Mouse (Mus musculus) hindbrain, embryonic 14.5 days (tissue): Measurements from ENCODE around the gene Hmcn2. TPM values are rescaled to one million over a fixed set of nuclear protein-coding genes. Genes with fewer than 3 reads are reported as not detected.

Experiments
- ATAC-seq: fragments of 200-750 bp; cut with Nextera tagmentation; 2 replicates; pipeline ENCODE4 v1.8.0; 2017; ENCODE audit warnings: moderate number of reproducible peaks, mild to moderate bottlenecking, moderate TSS enrichment, moderate library complexity; ENCODE audit not compliant: low FRiP score
- DNase-seq: peaks from one replicate; pipeline ENCODE4 v3.0.0-alpha.2; 2015; ENCODE audit warnings: low spot score
- H3K27ac ChIP-seq: fragments of 300-500 bp; sonication (generic); 2 replicates; pipeline ENCODE4 v1.5.1; 2014; ENCODE audit warnings: mild to moderate bottlenecking, moderate library complexity
- H3K27me3 ChIP-seq: fragments of 300-500 bp; sonication (generic); 2 replicates; pipeline ENCODE4 v1.6.1; 2014; ENCODE audit warnings: mild to moderate bottlenecking, low read length, mixed read lengths; ENCODE audit not compliant: control insufficient read depth, insufficient read depth
- H3K36me3 ChIP-seq: fragments of 300-500 bp; sonication (generic); replicated peaks from 2 replicates; pipeline ENCODE4 v1.6.1; 2014; ENCODE audit not compliant: control insufficient read depth, insufficient read depth
- H3K4me1 ChIP-seq: fragments of 300-500 bp; sonication (generic); replicated peaks from 2 replicates; pipeline ENCODE4 v1.6.1; 2014; ENCODE audit warnings: antibody characterized with exemption, low read length, mixed read lengths; ENCODE audit not compliant: control insufficient read depth, insufficient read depth
- H3K4me2 ChIP-seq: fragments of 300-500 bp; sonication (generic); replicated peaks from 2 replicates; pipeline ENCODE4 v1.6.1; 2014; ENCODE audit warnings: mild to moderate bottlenecking, moderate library complexity
- H3K4me3 ChIP-seq: fragments of 300-500 bp; sonication (generic); replicated peaks from 2 replicates; pipeline ENCODE4 v1.5.1; 2014; ENCODE audit warnings: mild to moderate bottlenecking, low read length
- H3K9ac ChIP-seq: fragments of 300-500 bp; sonication (generic); 2 replicates; pipeline ENCODE4 v1.6.1; 2014
- H3K9me3 ChIP-seq: fragments of 300-500 bp; sonication (generic); 2 replicates; pipeline ENCODE4 v1.6.1; 2016; ENCODE audit warnings: low read length; ENCODE audit not compliant: control insufficient read depth
- WGBS: fragments of 180-500 bp; shearing (Covaris S2); extraction: QIAGEN DNeasy Blood & Tissue Kit; methylation state at CpG from one replicate; pipeline ENCODE4 v1.1.7; 2014; 5-methylcytosine and 5-hydroxymethylcytosine counted together
- polyA plus RNA-seq: library from polyadenylated mRNA; unstranded; fragments of >200 nt; fragmentation: Nextera tagmentation; extraction: Ambion mirVana; gene quantifications from 2 replicates; pipeline ENCODE4 v1.2.1, GENCODE M21; 2014

The Hmcn2 gene
- polyA plus RNA-seq, 1 experiment from 2014 or later: 0.37 TPM

DNA sequence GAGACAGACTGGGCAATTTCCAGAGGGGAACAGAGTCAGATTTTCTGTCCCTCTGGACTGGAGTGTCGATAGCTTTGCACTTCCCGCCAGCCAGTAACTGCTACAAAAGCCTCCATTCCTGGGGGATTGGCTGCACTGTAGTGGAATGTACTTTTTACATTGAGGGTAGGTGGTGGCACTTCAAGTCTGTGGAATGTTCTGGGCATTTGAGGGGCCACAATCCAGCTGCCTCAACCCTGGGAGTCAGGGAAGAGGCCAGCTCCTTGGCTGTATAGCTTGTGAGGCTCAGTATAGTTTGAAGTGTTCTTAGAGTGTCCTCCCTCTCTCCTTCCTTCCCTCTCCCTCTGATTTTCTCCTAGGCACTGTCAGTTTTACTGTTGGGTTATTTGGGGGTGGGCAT, 5.0 kb downstream of the Hmcn2 start:
- Histone ChIP-seq H3K4me2 (no peak overlapping the region), H3K27me3 (peaks cover 37% of the 10 kb centered on the region)
- no peak for ATAC-seq

DNA sequence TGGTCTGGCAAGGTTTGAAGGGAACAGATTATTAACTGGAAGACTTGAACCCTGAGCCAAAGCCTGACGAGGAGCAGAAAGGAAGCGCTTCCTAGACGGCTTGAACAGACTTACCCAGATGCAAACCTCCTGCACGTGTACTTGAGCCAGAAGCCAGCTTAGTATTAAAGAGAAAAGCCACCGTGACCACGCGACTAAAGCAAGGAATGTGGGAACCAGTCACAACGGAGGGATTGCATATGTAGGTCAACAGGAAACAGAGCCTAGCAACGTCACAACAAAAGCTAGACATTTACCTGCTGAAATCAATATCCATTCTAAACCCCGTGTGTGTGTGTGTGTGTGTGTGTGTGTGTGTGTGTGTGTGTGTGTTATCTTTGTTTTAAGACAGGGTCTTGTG, 13.0 kb downstream of the Hmcn2 start:
- DNase-seq (no peak), ATAC-seq (no peak)
- 38% methylated on average over 10 of the region's 10 CpGs for WGBS
- Histone ChIP-seq H3K27ac (no peak overlapping the region), H3K4me1 (no peaks in the 10 kb centered on the region), H3K4me2 (no peak overlapping the region), H3K36me3 (no peaks in the 10 kb centered on the region), H3K27me3 (no peaks in the 10 kb centered on the region), H3K4me3 (no peak overlapping the region), H3K9me3 (no peaks in the 10 kb centered on the region), H3K9ac (no peak overlapping the region)

More for the DNA sequence above, 5.0 kb downstream of the Hmcn2 start:
- no peak overlapping the region for H3K9ac ChIP-seq
- H3K36me3 ChIP-seq: no peaks in the 10 kb centered on the region
- DNase-seq: no peak
- 72% methylated on average over 2 of the region's 2 CpGs for WGBS
- no peaks in the 10 kb centered on the region for H3K9me3 ChIP-seq
- no peak overlapping the region for H3K4me3 ChIP-seq
- H3K4me1 ChIP-seq: no peaks in the 10 kb centered on the region
- no peak overlapping the region for H3K27ac ChIP-seq

DNA sequence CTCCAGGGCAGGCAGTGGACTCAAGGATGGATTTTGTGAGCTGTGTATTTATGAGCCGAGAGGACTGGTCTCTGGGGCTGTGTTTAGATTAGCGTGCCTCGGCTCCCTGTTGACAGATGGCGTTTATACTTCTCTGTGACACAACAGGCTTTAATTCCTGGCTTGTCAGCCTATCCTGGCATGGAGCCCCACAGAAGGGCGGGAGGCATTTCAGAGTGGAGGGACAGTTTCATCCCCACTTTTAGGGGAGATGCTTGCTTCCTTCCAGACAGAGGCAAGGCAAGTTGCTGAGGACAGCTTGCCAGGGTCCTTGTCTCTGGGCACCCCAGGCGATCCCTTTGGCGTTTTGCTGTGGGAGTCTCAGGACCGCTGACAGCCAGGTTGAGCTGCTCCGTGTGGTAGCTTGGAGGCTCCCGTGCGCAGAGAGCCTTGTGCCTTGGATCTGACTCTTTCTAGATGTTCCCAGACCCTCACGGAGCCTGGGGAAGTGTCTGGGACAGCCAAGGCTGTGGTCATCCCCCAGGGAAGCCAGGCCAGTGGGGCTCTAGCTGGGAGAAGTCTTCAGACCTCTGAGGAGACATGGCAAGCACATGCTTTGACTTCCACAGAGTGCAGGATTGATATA, 23.6 kb downstream of the Hmcn2 start:
- 56% methylated on average over 12 of the region's 12 CpGs for WGBS
- Histone ChIP-seq H3K4me1 (no peaks in the 10 kb centered on the region), H3K9me3 (no peaks in the 10 kb centered on the region), H3K9ac (no peak overlapping the region), H3K4me2 (no peak overlapping the region), H3K36me3 (no peaks in the 10 kb centered on the region), H3K4me3 (no peak overlapping the region), H3K27ac (no peak overlapping the region), H3K27me3 (no peaks in the 10 kb centered on the region)
- no peak for DNase-seq
- no peak for ATAC-seq

DNA sequence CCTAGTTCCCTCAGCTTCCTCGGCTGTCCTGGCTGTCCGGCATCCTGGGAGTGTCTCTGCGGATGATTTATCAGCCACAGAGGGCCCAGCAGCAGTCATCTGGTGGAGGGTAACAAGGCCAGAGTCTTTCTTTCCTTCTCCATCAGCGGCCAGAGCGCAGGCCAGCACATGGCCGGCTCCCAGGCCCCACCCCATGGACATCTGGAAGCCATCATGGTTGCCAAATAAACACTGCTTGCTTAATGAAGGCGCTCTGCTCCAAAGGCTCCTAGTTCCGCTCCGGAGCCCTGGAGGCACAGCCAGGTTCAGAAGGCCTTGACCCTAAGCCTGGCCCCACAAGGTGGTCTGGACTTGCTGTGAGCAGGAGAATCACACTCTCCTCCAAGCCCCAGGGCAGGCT, 25.6 kb downstream of the Hmcn2 start:
- ATAC-seq: no peak
- WGBS: 73% methylated on average over 9 of the region's 9 CpGs
- Histone ChIP-seq H3K9ac (no peak overlapping the region), H3K27me3 (no peaks in the 10 kb centered on the region), H3K4me1 (no peaks in the 10 kb centered on the region), H3K4me2 (no peak overlapping the region), H3K36me3 (no peaks in the 10 kb centered on the region), H3K27ac (no peak overlapping the region), H3K4me3 (no peak overlapping the region), H3K9me3 (no peaks in the 10 kb centered on the region)
- DNase-seq: no peak

DNA sequence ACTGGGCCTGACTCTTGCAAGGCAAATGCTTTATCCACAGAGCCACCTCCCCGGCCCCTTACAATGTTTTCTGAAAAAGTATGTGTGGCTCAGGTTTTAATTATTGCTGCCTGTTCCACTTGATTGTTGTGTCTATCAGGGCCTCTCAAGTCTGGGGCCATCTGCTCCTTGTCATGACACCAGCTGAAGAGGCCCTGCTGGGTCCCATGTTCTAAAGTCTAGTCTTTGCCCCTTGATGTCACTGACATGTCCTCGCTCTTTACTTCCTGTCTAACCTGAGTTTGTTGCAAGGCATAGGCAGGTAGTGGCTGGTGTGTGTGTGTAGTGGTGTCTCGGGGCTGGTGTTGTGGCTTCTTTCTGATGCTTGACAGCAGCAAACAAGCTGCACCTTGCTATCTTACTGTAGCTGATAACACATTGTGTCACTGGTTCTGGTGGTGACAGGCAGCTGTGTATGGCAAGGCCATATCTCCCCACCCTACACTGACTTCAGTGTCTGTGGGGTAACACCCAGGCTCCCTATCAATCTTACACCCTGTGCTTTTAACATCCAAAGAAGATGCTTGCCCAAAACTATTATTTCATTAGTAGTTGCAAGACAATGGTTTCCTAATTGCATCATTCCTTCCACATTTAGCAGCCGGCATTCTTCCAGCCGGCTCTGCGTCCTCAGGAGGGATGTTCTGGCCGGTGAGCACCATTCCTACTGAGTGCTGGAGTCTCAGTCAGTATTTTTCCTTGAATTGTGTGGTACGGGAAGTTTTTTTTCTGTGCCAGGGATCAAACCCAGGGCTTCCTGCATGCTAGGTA, 27.7 kb downstream of the Hmcn2 start:
- 83% methylated on average over 8 of the region's 8 CpGs for WGBS

DNA sequence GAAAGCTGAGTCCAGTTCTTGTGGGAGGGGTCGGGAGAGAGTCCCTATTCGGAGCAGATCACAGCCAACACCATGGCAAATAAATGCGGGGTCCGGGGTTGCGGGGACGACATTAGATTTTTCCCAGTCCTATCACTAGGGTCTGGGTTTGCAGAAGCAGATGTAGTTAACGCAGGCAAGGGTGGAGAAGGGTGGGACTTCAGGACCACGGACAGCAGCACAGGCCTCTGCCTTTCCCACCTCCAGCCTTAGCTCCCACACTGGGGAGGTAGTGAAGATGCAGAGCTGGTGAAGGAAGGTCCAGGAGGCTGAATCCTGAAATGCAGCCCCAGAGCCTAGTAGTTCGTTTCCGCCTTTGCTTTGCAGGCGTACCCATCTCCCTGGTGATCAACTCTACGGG, 31.9 kb downstream of the Hmcn2 start:
- Histone ChIP-seq H3K4me3 (no peak overlapping the region), H3K4me2 (no peak overlapping the region), H3K9me3 (no peaks in the 10 kb centered on the region), H3K36me3 (no peaks in the 10 kb centered on the region), H3K4me1 (no peaks in the 10 kb centered on the region), H3K9ac (no peak overlapping the region), H3K27ac (no peak overlapping the region), H3K27me3 (no peaks in the 10 kb centered on the region)
- WGBS: 45% methylated on average over 12 of the region's 12 CpGs
- no peak for DNase-seq
- no peak for ATAC-seq

More for the DNA sequence above, 27.7 kb downstream of the Hmcn2 start:
- H3K4me2 ChIP-seq: no peak overlapping the region
- no peak overlapping the region for H3K4me3 ChIP-seq
- H3K36me3 ChIP-seq: no peaks in the 10 kb centered on the region
- H3K27me3 ChIP-seq: no peaks in the 10 kb centered on the region
- DNase-seq (no peak), ATAC-seq (no peak)
- H3K27ac ChIP-seq: no peak overlapping the region
- H3K9me3 ChIP-seq: no peaks in the 10 kb centered on the region
- no peaks in the 10 kb centered on the region for H3K4me1 ChIP-seq
- H3K9ac ChIP-seq: no peak overlapping the region

DNA sequence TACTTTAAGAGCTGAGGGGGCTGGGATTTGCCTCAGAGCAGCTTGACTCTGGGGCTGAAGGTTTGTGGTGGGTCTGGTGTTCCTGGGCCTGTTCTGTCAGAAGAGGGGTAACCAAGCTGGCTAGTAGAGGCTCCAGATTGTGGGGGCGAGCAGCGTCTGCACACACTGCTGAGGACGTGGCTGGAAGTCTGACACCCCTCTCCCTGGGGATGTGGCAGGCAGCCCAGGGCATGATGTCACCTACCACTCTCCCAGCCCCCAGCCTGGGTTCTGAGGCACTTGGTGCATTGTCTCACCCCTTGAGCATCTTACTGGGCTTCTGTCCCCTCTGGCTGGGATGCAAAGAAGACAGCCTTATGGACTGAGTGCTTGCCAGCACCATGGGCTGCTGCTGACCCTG, 34.2 kb downstream of the Hmcn2 start:
- 79% methylated on average over 3 of the region's 3 CpGs for WGBS
- no peak for DNase-seq
- no peak overlapping the region for H3K27ac ChIP-seq
- H3K4me3 ChIP-seq: no peak overlapping the region
- no peaks in the 10 kb centered on the region for H3K36me3 ChIP-seq
- H3K4me1 ChIP-seq: no peaks in the 10 kb centered on the region
- no peaks in the 10 kb centered on the region for H3K27me3 ChIP-seq
- H3K9me3 ChIP-seq: no peaks in the 10 kb centered on the region
- no peak for ATAC-seq
- no peak overlapping the region for H3K4me2 ChIP-seq
- H3K9ac ChIP-seq: no peak overlapping the region

DNA sequence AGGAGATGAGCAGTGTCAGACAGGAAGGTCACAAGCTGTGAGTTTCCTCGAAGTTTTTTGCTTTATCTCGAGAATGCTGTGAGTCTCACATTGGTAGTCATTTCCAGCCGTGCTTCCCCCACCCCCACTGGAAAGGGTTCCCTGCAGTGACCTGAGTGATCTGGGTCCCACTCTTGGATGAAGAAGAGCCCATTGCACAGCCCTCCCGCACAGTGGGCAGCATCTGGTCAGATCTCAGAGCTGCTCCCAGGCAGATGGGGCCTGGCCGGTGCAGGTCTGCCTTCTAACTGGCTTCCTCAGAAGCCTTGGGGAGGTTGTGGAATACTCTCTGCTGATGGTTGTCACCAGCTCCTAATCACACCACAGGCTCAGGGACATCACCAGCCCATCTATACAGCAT, 34.6 kb downstream of the Hmcn2 start:
- Histone ChIP-seq H3K27me3 (no peaks in the 10 kb centered on the region), H3K9ac (no peak overlapping the region), H3K4me2 (no peak overlapping the region), H3K27ac (no peak overlapping the region), H3K4me1 (no peaks in the 10 kb centered on the region), H3K36me3 (no peaks in the 10 kb centered on the region), H3K9me3 (no peaks in the 10 kb centered on the region), H3K4me3 (no peak overlapping the region)
- WGBS: 72% methylated on average over 5 of the region's 5 CpGs
- no peak for ATAC-seq
- no peak for DNase-seq

DNA sequence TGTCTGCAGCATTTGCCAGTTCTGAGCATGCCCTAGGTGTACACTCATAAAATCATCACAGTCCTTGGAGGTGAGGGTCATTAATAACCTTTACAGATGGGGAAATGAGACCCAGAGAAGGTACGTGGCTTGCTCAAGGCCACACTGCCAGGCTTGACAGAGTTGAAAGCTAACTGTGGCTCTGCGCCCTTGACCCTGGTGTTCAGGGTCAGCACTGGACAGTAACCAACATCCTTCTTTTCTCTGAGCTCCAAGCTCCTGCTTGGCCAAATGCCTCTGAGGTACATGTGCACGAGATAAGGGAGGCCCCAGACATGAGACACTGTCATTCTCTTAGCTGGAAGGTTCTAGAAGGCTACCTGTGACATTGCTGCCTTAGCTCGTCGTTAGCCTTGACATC, 42.6 kb downstream of the Hmcn2 start:
- WGBS: 86% methylated on average over 5 of the region's 5 CpGs
- DNase-seq (no peak), ATAC-seq (no peak)
- Histone ChIP-seq H3K27me3 (no peaks in the 10 kb centered on the region), H3K27ac (no peak overlapping the region), H3K9ac (no peak overlapping the region), H3K4me3 (no peak overlapping the region), H3K4me2 (no peak overlapping the region), H3K4me1 (no peaks in the 10 kb centered on the region), H3K9me3 (no peaks in the 10 kb centered on the region), H3K36me3 (no peaks in the 10 kb centered on the region)
